Mouse (Mus musculus) G1E (cell line): ENCODE measurements around the gene Defb29. TPM values are rescaled to one million over a fixed set of nuclear protein-coding genes. Genes with fewer than 3 reads are reported as not detected.

ENCODE experiments used
- ATAC-seq: 2 replicates; pipeline ENCODE4 v1.8.0; 2016; ENCODE audit warnings: mild to moderate bottlenecking; ENCODE audit not compliant: insufficient number of reproducible peaks, poor library complexity, low FRiP score, severe bottlenecking; ENCODE audit errors: extremely low read depth
- DNase-seq: peaks from one replicate; pipeline ENCODE4 v3.0.0; 2012; ENCODE audit warnings: low spot score
- H3K27me3 ChIP-seq: 2 replicates; pipeline ENCODE4 v1.6.1; 2012; ENCODE audit warnings: mild to moderate bottlenecking, low read length, inconsistent platforms; ENCODE audit not compliant: insufficient read depth
- H3K36me3 ChIP-seq: replicated peaks from 2 replicates; pipeline ENCODE3; 2012; ENCODE audit warnings: mild to moderate bottlenecking, inconsistent platforms
- H3K4me1 ChIP-seq: 2 replicates; pipeline ENCODE4 v1.6.1; 2012; ENCODE audit warnings: low read depth, low read length, inconsistent platforms, mixed read lengths; ENCODE audit not compliant: insufficient read depth
- H3K4me3 ChIP-seq: 2 replicates; pipeline ENCODE4 v1.5.1; 2012; ENCODE audit warnings: low read depth, mild to moderate bottlenecking, inconsistent platforms, low read length, moderate library complexity, mixed read lengths
- H3K9me3 ChIP-seq: replicated peaks from 2 replicates; pipeline ENCODE4 v1.6.1; 2012; ENCODE audit warnings: inconsistent platforms
- CTCF ChIP-seq: IDR thresholded peaks from 2 replicates; pipeline ENCODE4 v1.5.1; 2012; ENCODE audit warnings: low read depth, low read length, inconsistent platforms, mixed read lengths
- GATA1 ChIP-seq: IDR thresholded peaks from 2 replicates; pipeline ENCODE4 v1.6.1; 2012; ENCODE audit warnings: borderline replicate concordance, low read length, inconsistent platforms, mixed read lengths
- GATA2 ChIP-seq: IDR thresholded peaks from 2 replicates; pipeline ENCODE4 v1.6.1; 2012; ENCODE audit warnings: low read depth, low read length, inconsistent platforms, borderline replicate concordance
- POLR2AphosphoS5 ChIP-seq: IDR thresholded peaks from 2 replicates; pipeline ENCODE4 v1.6.1; 2012; ENCODE audit warnings: low read depth, low read length, inconsistent platforms; ENCODE audit not compliant: insufficient replicate concordance
- TAL1 ChIP-seq: conservative IDR thresholded peaks from 2 replicates; pipeline ENCODE4 v1.6.1; 2012; ENCODE audit warnings: low read depth, low read length, inconsistent platforms, mixed read lengths
- polyA plus RNA-seq: library from polyadenylated mRNA; stranded (reverse); fragments of >175 nt; gene quantifications from 2 replicates; pipeline ENCODE4 v1.2.3, GENCODE M21; 2012
- total RNA-seq, 2 experiments: library from RNA; stranded (forward) in 1 of 2; stranded (reverse) in 1 of 2; fragments of 200-1000 nt in 1 of 2; fragments of >200 nt in 1 of 2; fragmentation: Nextera tagmentation in 1 of 2; gene quantifications; 2 replicates each; pipeline ENCODE4 v1.2.3; 2014 to 2017

Gene Defb29
- total and polyA plus RNA-seq, 3 experiments: not detected

DNA sequence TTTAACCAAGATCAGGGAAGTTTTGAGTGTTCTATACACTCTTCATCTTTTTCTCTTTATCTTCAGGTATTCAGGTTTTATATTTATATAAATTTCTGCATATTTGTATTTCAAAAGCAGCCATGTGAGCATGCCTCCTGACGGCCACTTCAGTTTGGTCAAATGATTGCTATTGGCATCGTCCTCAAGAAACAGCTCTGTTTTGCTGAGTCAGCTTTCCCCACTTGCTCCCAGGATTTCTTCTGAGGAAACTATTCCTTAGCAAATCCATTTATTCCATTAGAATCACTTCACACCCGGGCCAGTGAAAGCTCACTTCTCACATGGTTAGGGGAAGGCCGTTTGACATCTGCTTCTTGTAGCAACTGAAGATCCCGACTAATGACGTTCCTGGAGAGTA lies 41.9 kb downstream of the Defb29 start:
- TF ChIP-seq GATA2 (no peak), GATA1 (no peak), POLR2AphosphoS5 (no peak), TAL1 (no peak)
- ATAC-seq: no peak

DNA sequence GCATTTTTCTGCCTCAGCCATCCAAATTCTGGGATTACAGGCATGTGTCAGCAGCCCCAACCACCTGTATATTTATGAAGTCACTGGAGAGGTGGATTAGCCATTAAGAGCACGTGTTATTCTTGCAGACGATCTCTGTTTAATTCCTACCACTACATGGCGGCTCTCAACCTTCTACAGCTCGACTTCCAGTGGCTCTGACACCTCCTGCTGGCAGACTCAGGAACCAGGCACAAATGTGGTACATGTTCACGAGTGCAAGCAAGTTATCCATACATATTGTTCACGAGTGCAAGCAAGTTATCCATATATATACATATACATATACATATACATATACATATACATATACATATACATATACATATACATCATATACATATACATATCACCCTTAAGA lies 46.7 kb downstream of the Defb29 start:
- H3K36me3 ChIP-seq: no peaks in the 10 kb centered on the region
- no peak for TF ChIP-seq GATA1
- no peak for TF ChIP-seq POLR2AphosphoS5
- no peak for TF ChIP-seq TAL1
- TF ChIP-seq CTCF: no peak
- TF ChIP-seq GATA2: no peak
- no peaks in the 10 kb centered on the region for H3K9me3 ChIP-seq
- H3K4me3 ChIP-seq: no peak overlapping the region
- no peak for DNase-seq
- no peaks in the 10 kb centered on the region for H3K4me1 ChIP-seq
- no peak for ATAC-seq
- peaks cover 11% of the 10 kb centered on the region; the same call in 1 of the 2 replicates for H3K27me3 ChIP-seq

More for the DNA sequence above, 41.9 kb downstream of the Defb29 start:
- Histone ChIP-seq H3K4me3 (no peak overlapping the region), H3K27me3 (peaks cover 8% of the 10 kb centered on the region), H3K9me3 (no peaks in the 10 kb centered on the region), H3K4me1 (no peaks in the 10 kb centered on the region), H3K36me3 (no peaks in the 10 kb centered on the region)
- DNase-seq: no peak

DNA sequence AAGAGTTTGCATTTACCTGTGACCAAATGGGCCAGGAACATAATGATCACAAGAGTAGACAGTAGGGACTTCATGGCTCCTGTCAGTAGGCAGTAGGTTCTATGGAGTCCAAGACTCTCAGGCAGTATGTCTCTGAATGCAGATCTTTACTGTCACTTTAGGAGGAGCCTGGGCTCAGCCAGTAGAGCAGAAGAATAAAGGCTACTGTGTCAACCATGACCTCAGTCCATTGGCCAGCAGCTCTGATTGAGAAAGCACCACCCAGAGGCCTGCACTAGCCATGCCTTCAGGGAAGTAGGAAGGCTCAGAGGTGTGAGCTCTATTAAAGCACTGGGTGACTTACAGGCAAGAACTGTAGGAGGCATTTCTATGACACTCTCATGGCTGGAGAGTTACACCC lies 49.9 kb downstream of the Defb29 start, which contains the start of gene Defb22:
Gene Defb22 (minus strand): TSS at position 101 of the 400 bp plus-strand sequence.
- DNase-seq: no peak
- no peak within 1 kb of the TSS for H3K4me3 ChIP-seq
- peaks cover 15% of the 10 kb centered on the region for H3K27me3 ChIP-seq
- TF ChIP-seq CTCF (no peak), GATA2 (no peak), GATA1 (no peak)
- peaks cover 3% of the 10 kb centered on the region; the same call in 1 of the 2 replicates for H3K9me3 ChIP-seq
- H3K36me3 ChIP-seq: no peaks in the 10 kb centered on the region
- no peaks in the 10 kb centered on the region for H3K4me1 ChIP-seq
- no peak for ATAC-seq

Other genes starting within 250 kb of the Defb29 start
Only the 20 nearest of the 23 such genes appear.
- 24.5 and 25.0 TPM in 2 replicates for gene Trib3, start 196.1 kb downstream of the Defb29 start, total RNA-seq (2014; fragmentation: Nextera tagmentation)
- 1.9 and 2.1 TPM in 2 replicates for gene Trib3, start 196.1 kb downstream of the Defb29 start, total RNA-seq (2017)
- 17.8 and 24.9 TPM in 2 replicates for gene Trib3, start 196.1 kb downstream of the Defb29 start, polyA plus RNA-seq
- not detected in 2 replicates for gene Nrsn2, start 163.5 kb downstream of the Defb29 start, total RNA-seq (2014; fragmentation: Nextera tagmentation)
- 0.17 TPM in 1 of 2 replicates, not detected in the other for gene Nrsn2, start 163.5 kb downstream of the Defb29 start, total RNA-seq (2017)
- not detected in 2 replicates for gene Nrsn2, start 163.5 kb downstream of the Defb29 start, polyA plus RNA-seq
- 29.4 and 34.4 TPM in 2 replicates for gene Sox12, start 142.0 kb downstream of the Defb29 start, total RNA-seq (2014; fragmentation: Nextera tagmentation)
- 0.98 and 1.7 TPM in 2 replicates for gene Sox12, start 142.0 kb downstream of the Defb29 start, total RNA-seq (2017)
- 60.0 and 62.8 TPM in 2 replicates for gene Sox12, start 142.0 kb downstream of the Defb29 start, polyA plus RNA-seq
- 21.1 and 23.7 TPM in 2 replicates for gene Zcchc3, start 125.1 kb downstream of the Defb29 start, total RNA-seq (2014; fragmentation: Nextera tagmentation)
- gene Zcchc3, start 125.1 kb downstream of the Defb29 start, total RNA-seq (2017): 12.4 and 12.9 TPM in 2 replicates
- 21.8 and 22.8 TPM in 2 replicates for gene Zcchc3, start 125.1 kb downstream of the Defb29 start, polyA plus RNA-seq
- 2.1 and 3.8 TPM in 2 replicates for gene 6820408C15Rik, start 124.5 kb downstream of the Defb29 start, total RNA-seq (2014; fragmentation: Nextera tagmentation)
- 0.49 and 0.64 TPM in 2 replicates for gene 6820408C15Rik, start 124.5 kb downstream of the Defb29 start, total RNA-seq (2017)
- 0.17 and 0.18 TPM in 2 replicates for gene 6820408C15Rik, start 124.5 kb downstream of the Defb29 start, polyA plus RNA-seq
- not detected in 2 replicates for gene Defb23, start 75.5 kb downstream of the Defb29 start, total RNA-seq (2014; fragmentation: Nextera tagmentation)
- gene Defb23, start 75.5 kb downstream of the Defb29 start, total RNA-seq (2017): 0.29 TPM in 1 of 2 replicates, not detected in the other
- not detected in 2 replicates for gene Defb23, start 75.5 kb downstream of the Defb29 start, polyA plus RNA-seq
- not detected in 2 replicates for gene Defb20, start 63.0 kb downstream of the Defb29 start, total RNA-seq (2014; fragmentation: Nextera tagmentation)
- gene Defb20, start 63.0 kb downstream of the Defb29 start, total RNA-seq (2017): 0.22 TPM in 1 of 2 replicates, not detected in the other
- gene Defb20, start 63.0 kb downstream of the Defb29 start, polyA plus RNA-seq: not detected in 2 replicates
- gene Defb22, start 50.0 kb downstream of the Defb29 start, total RNA-seq (2014; fragmentation: Nextera tagmentation): not detected in 2 replicates
- not detected in 2 replicates for gene Defb22, start 50.0 kb downstream of the Defb29 start, total RNA-seq (2017)
- not detected in 2 replicates for gene Defb22, start 50.0 kb downstream of the Defb29 start, polyA plus RNA-seq
- gene Defb26, start 28.4 kb downstream of the Defb29 start, total RNA-seq (2014; fragmentation: Nextera tagmentation): not detected in 2 replicates
- gene Defb26, start 28.4 kb downstream of the Defb29 start, total RNA-seq (2017): not detected in 2 replicates
- not detected in 2 replicates for gene Defb26, start 28.4 kb downstream of the Defb29 start, polyA plus RNA-seq
- not detected in 2 replicates for gene Defb28, start 21.8 kb downstream of the Defb29 start, total RNA-seq (2014; fragmentation: Nextera tagmentation)
- not detected in 2 replicates for gene Defb28, start 21.8 kb downstream of the Defb29 start, total RNA-seq (2017)
- gene Defb28, start 21.8 kb downstream of the Defb29 start, polyA plus RNA-seq: not detected in 2 replicates
- not detected in 2 replicates for gene Gm17416, start 29.2 kb upstream of the Defb29 start, total RNA-seq (2014; fragmentation: Nextera tagmentation)
- not detected in 2 replicates for gene Gm17416, start 29.2 kb upstream of the Defb29 start, total RNA-seq (2017)
- gene Gm17416, start 29.2 kb upstream of the Defb29 start, polyA plus RNA-seq: not detected in 2 replicates
- not detected in 2 replicates for gene Defb21, start 32.6 kb upstream of the Defb29 start, total RNA-seq (2014; fragmentation: Nextera tagmentation)
- not detected in 2 replicates for gene Defb21, start 32.6 kb upstream of the Defb29 start, total RNA-seq (2017)
- not detected in 2 replicates for gene Defb21, start 32.6 kb upstream of the Defb29 start, polyA plus RNA-seq
- gene Defb19, start 40.2 kb upstream of the Defb29 start, total RNA-seq (2014; fragmentation: Nextera tagmentation): not detected in 2 replicates
- not detected in 2 replicates for gene Defb19, start 40.2 kb upstream of the Defb29 start, total RNA-seq (2017)
- gene Defb19, start 40.2 kb upstream of the Defb29 start, polyA plus RNA-seq: not detected in 2 replicates
- not detected in 2 replicates for gene Defb45, start 59.3 kb upstream of the Defb29 start, total RNA-seq (2014; fragmentation: Nextera tagmentation)
- not detected in 2 replicates for gene Defb45, start 59.3 kb upstream of the Defb29 start, total RNA-seq (2017)
- gene Defb45, start 59.3 kb upstream of the Defb29 start, polyA plus RNA-seq: not detected in 2 replicates
- not detected in 2 replicates for gene Defb36, start 64.2 kb upstream of the Defb29 start, total RNA-seq (2014; fragmentation: Nextera tagmentation)
- not detected in 2 replicates for gene Defb36, start 64.2 kb upstream of the Defb29 start, total RNA-seq (2017)
- not detected in 2 replicates for gene Defb36, start 64.2 kb upstream of the Defb29 start, polyA plus RNA-seq
- gene Defb25, start 83.0 kb upstream of the Defb29 start, total RNA-seq (2014; fragmentation: Nextera tagmentation): not detected in 2 replicates
- not detected in 2 replicates for gene Defb25, start 83.0 kb upstream of the Defb29 start, total RNA-seq (2017)
- gene Defb25, start 83.0 kb upstream of the Defb29 start, polyA plus RNA-seq: not detected in 2 replicates
- gene Rem1, start 86.9 kb upstream of the Defb29 start, total RNA-seq (2014; fragmentation: Nextera tagmentation): not detected in 2 replicates
- not detected in 2 replicates for gene Rem1, start 86.9 kb upstream of the Defb29 start, total RNA-seq (2017)
- gene Rem1, start 86.9 kb upstream of the Defb29 start, polyA plus RNA-seq: not detected in 2 replicates
- gene H13, start 129.4 kb upstream of the Defb29 start, total RNA-seq (2014; fragmentation: Nextera tagmentation): 65.2 and 67.2 TPM in 2 replicates
- gene H13, start 129.4 kb upstream of the Defb29 start, total RNA-seq (2017): 43.2 and 50.6 TPM in 2 replicates
- 54.2 and 60.8 TPM in 2 replicates for gene H13, start 129.4 kb upstream of the Defb29 start, polyA plus RNA-seq
- gene Mcts2, start 146.9 kb upstream of the Defb29 start, total RNA-seq (2014; fragmentation: Nextera tagmentation): 24.2 and 24.3 TPM in 2 replicates
- 30.0 and 33.3 TPM in 2 replicates for gene Mcts2, start 146.9 kb upstream of the Defb29 start, total RNA-seq (2017)
- gene Mcts2, start 146.9 kb upstream of the Defb29 start, polyA plus RNA-seq: 2.1 and 2.6 TPM in 2 replicates
- gene Id1, start 196.2 kb upstream of the Defb29 start, total RNA-seq (2014; fragmentation: Nextera tagmentation): 20.8 and 21.7 TPM in 2 replicates
- gene Id1, start 196.2 kb upstream of the Defb29 start, total RNA-seq (2017): 33.2 and 41.4 TPM in 2 replicates
- gene Id1, start 196.2 kb upstream of the Defb29 start, polyA plus RNA-seq: 110 TPM in 2 replicates